Mouse (Mus musculus): ENCODE results near the gene Abr.

Gene Abr

GRCm38 (mm10) chr11:76493167-76493566 is 128.9 kb downstream of the Abr start:
- DNase-seq (ENCODE audit: low spot score): no peak

- no peak for DNase-seq (ENCODE audit: low spot score)
These were observed 130.3 kb downstream of the Abr start for GRCm38 (mm10) chr11:76491817-76492216.

DNA sequence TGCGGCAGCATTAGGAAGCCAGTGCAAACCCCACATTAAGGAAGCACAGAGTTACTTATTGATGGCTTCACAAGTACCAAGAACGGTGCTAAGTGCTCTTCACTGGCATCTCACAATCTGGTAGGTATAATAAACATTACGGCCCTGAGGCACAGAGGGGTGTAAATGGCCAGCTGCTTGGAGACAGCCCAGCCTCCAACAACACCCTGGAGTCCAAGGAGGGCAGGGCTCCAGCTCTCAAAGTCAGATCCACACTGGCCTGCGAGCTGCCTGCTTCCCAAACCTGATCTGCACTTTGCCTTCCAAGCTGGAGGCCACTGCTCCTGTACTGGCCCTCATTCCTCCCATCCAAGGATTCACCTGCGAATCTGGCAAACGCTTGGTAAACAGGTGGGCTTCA is 132.7 kb downstream of the Abr start:
- no peak for DNase-seq (ENCODE audit: low spot score)

GRCm38 (mm10) chr11:76487024-76487423 is 135.1 kb downstream of the Abr start:
- DNase-seq (ENCODE audit: low spot score): no peak

DNA sequence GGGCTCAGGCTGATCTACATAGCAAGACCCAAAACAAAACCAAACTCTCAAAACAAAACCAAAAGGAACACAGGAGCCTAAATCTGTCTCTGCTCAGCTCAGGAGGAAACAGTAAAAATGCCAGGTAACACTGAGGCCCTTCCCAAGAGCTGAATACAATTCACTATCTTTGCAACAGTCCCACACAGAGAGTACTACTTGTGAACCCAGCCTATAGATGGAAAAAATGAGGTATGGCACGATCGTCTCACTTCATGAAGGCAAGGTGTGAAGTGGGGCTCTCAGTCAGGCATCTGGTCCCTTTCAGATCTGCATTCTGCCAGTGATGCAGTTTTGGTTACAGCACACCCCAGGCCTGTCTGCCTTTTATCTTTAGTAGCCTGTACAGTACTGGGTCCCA is 138.1 kb downstream of the Abr start:
- no peak for DNase-seq (ENCODE audit: low spot score)

GRCm38 (mm10) chr11:76483171-76483727 is 138.9 kb downstream of the Abr start:
- DNase-seq (ENCODE audit: low spot score): no peak

GRCm38 (mm10) chr11:76482697-76483096 is 139.4 kb downstream of the Abr start:
- no peak for DNase-seq (ENCODE audit: low spot score)

GRCm38 (mm10) chr11:76482183-76482582 is 139.9 kb downstream of the Abr start:
- no peak for DNase-seq (ENCODE audit: low spot score)

DNA sequence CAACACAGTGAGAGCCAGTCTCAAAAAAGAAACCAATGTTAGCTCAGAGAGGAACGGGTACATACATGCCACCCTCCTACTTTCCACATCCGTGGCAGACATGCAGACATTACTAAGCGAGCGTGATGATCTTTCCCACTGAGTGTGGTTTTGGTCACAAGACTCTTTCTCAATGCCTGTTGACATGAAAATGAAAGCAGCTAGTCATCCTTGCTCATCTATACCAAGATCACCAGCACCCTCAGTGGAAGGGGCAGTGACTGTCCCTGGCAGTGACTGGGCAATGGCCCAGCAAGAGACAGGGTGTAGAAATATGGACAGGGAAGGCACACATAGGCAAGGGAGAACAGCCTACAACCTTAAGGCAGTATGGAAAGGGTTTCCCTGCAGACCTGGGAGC is 142.4 kb downstream of the Abr start:
- DNase-seq (ENCODE audit: low spot score): no peak

- DNase-seq (ENCODE audit: low spot score): no peak
These were observed 143.1 kb downstream of the Abr start for GRCm38 (mm10) chr11:76478676-76479655.

- no peak for DNase-seq (ENCODE audit: low spot score)
These were observed 145.0 kb downstream of the Abr start for GRCm38 (mm10) chr11:76477095-76477525.

DNA sequence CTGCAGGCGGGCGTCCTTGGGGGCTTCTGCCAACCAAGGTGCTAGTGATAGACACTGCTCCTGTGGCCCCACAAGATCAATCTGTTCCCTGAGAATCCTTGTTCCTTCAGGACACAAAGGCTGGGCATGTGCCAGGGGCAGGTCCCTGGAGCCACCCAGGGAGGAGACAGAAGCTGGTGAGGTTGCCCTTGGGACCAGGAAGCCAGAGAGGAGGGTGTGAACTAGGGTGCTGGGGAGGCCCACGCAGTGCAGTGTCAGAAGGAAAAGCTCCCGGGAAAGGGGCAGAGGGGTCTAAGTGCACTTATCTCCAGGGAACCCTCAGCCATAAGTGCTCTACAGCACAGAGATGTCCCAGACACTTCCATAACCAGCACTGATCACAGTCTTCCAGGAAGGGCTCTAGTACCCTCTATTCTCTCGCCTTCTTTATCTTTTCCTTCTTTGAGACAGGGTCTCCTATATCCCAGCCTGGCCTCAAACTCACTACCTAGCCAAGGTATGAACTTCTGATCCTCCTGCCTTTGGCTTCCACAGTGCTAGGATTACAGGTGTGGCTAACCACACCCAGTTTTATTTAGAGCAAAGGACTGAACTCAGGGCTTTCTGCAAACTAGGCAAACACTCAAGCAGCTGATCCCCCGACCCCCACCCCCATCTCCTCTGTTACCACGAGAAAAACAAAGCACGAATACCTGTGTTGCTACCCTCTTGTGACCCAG is 145.6 kb downstream of the Abr start:
- no peak for DNase-seq (ENCODE audit: low spot score)

GRCm38 (mm10) chr11:76472617-76473016 is 149.5 kb downstream of the Abr start:
- DNase-seq (ENCODE audit: low spot score): no peak

DNA sequence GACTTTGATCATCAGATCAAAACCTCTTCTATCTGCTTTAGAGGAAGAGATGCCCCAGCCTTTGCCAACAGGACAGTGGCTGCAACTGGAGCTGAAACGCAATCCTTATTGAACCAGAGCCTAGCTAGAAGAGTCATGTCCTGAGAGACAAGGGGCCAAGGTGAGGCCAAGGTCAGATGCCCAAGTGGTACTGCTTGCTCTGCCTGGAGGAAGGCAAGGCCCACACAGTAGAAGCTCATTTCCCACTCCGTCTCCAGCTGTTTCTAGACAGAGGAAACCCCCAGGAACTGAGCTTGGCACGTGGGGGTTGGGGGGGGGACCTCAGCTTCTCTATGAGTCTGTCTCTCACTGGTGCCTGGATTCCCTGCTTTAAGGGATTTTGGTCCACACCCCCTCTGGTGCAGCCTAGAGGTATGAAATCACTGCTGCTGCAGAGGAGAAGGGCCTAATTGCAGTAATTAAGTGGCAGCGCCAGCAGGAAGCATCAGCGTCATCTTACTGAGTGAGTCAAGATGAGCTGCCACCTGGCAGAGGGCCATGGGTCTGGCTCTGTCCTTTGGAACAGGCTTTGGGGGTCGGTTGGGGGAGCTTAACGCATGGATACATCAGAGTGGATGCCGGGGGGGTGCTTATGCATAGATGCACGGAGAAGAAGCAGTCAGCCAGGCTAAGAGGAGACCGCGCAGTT is 152.7 kb downstream of the Abr start:
- DNase-seq (ENCODE audit: low spot score): no peak

DNA sequence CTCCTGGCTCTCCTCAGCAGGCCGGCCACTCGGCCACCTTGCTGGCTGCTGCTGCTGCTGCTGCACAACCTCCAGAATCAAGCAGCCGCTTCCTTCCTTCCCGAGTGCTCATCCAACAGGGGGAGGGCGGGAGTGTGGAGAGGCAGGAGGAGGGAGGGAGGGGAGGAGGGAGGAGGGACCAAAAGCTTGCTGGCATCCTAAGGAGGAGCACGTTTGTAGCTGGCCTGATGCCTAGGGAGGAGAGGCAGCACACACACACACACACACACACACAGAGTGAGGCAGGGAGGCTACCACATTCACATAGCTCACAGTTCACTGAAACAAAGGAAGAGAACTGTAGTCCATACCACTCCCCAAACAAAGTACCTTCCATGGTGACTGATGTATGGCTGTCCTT is 153.8 kb downstream of the Abr start:
- DNase-seq (ENCODE audit: low spot score): no peak

DNA sequence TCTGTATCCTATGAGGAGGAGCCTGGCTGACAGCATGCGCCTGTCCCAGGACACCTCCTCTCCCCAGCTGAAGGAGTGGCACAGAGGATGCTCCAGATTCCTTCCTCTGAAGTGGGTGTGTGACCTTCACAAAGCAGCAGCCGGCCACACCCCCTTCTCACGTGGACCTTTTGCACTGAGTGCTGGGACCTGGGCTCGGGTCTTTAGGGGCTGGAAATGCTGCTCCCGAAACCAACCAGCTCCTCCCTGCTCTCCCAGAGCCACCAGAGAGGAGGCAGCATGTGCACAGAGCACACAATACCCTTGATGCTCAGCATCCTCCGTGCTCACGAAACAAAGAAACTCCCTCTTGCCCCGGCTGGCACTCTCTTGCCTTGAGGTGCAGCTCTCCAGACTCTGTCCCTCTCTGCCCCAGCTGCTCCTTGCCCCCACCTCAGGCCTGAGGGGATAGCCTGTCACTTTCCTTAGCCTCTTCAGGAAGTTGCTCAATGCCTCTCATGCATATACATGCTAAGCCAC is 154.6 kb downstream of the Abr start:
- DNase-seq (ENCODE audit: low spot score): no peak

- no peak for DNase-seq (ENCODE audit: low spot score)
These were observed 155.0 kb downstream of the Abr start for GRCm38 (mm10) chr11:76467073-76467472.

- no peak for DNase-seq (ENCODE audit: low spot score)
These were observed 156.2 kb downstream of the Abr start for GRCm38 (mm10) chr11:76465879-76466278.

DNA sequence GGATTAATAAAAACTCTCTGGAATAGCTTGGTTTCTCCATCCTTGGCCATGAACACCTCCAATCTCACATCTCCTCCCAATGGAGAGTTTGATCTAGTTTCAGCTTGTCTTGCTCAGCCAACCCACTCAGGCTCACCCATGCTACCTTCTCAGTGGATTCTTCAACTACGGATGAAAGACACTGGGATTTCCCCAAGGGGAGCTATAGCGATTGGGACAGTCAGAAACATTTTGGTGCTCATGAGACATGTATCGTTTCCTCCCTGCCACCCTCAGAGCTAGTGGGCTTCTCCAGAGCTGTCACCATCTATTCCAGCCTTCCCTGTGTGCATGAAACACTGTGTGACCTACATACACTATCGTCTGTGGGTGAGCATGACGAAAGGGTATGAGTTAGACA is 160.4 kb downstream of the Abr start:
- DNase-seq (ENCODE audit: low spot score): no peak

GRCm38 (mm10) chr11:76461201-76461600 is 160.9 kb downstream of the Abr start:
- DNase-seq (ENCODE audit: low spot score): no peak

DNA sequence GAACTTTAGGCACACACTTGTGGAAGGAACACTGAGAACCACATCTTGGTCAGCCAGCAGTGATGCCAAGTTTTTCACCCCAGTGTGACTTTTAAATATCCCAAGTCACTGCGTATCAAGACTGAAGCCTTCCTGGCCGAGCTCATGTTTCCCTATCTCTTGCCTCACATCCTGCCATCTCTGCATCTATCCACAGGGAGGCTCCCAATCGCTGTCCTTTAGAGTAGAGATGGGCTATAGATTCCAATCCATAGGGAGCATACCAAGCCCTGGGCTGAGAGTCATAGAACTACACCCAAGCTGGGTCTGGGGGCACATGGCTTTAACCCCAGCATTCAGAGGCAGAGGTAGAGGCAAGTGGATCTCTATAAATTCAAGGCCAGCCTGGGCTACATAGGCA is 162.6 kb downstream of the Abr start:
- DNase-seq (ENCODE audit: low spot score): no peak

DNA sequence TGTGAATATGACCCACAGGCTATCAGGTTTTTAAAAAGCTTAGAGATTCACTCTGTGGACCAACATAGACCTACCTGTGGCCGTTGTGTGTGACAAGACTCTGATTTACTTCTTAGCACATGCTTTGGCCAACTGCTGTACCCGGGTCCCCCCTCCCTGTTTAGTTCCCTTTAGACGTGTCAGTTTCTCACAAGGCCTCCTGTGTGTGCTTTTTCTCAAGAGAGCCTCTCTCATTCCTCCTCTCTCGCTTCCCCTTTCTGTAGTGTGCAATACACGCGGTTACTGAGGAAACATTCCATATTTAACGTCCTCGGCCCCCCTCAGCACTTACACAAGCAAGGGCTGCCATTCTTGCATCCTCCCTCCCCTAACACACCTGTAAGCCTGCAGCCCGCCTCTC is 163.4 kb downstream of the Abr start:
- no peak for DNase-seq (ENCODE audit: low spot score)

All from c-Kit-positive CD71-positive TER-119-positive erythroid progenitor cells, embryonic 14.5 days (primary cell).